Mouse (Mus musculus) CH12.LX (cell line): ENCODE measurements around the gene Notch1. TPM values are rescaled to one million over a fixed set of nuclear protein-coding genes. Genes with fewer than 3 reads are reported as not detected.

ENCODE experiments used
- DNase-seq: peaks from one replicate; pipeline ENCODE4 v3.0.0-alpha.2; 2013; ENCODE audit errors: extremely low read depth
- H3K27ac ChIP-seq: 2 replicates; pipeline ENCODE4 v1.5.1; 2012; ENCODE audit warnings: low read depth, mild to moderate bottlenecking, control low read depth, moderate library complexity; ENCODE audit not compliant: insufficient read depth
- H3K27me3 ChIP-seq: replicated peaks from 2 replicates; pipeline ENCODE3; 2012; ENCODE audit warnings: inconsistent platforms
- H3K36me3 ChIP-seq, 2 experiments: replicated peaks in 1 of 2; 2 replicates each; pipeline versions ENCODE3 to v1.6.1; 2012; ENCODE audit warnings: inconsistent platforms in 1 of 2, low read length in 1 of 2, mild to moderate bottlenecking in 1 of 2, mixed read lengths in 1 of 2, moderate library complexity in 1 of 2; ENCODE audit not compliant: control insufficient read depth in 1 of 2, insufficient read depth in 1 of 2
- H3K4me1 ChIP-seq, 2 experiments: 2 replicates each; pipeline ENCODE4 v1.6.1; 2012; ENCODE audit warnings: inconsistent platforms in 1 of 2, moderate library complexity in 1 of 2; ENCODE audit not compliant: insufficient read depth in 2 of 2, control insufficient read depth in 1 of 2
- H3K4me2 ChIP-seq: 2 replicates; pipeline ENCODE4 v1.6.1; 2012; ENCODE audit warnings: low read depth, mild to moderate bottlenecking, control low read depth; ENCODE audit not compliant: poor library complexity, insufficient read depth, severe bottlenecking
- H3K4me3 ChIP-seq, 3 experiments: fragments of 150-350 bp in 1 of 3; sonication (generic) in 1 of 3; replicated peaks in 1 of 3; 2 replicates each; pipeline versions ENCODE3 to v1.5.1; 2011 to 2012; ENCODE audit warnings: low read depth in 2 of 3, low read length in 2 of 3, mild to moderate bottlenecking in 2 of 3, moderate library complexity in 2 of 3, control low read depth in 1 of 3, improper control_type of control experiment in 1 of 3, inconsistent platforms in 1 of 3, mixed read lengths in 1 of 3; ENCODE audit not compliant: poor library complexity in 1 of 3
- H3K79me2 ChIP-seq: replicated peaks from 2 replicates; pipeline ENCODE4 v1.6.1; 2012; ENCODE audit warnings: mild to moderate bottlenecking, moderate library complexity; ENCODE audit not compliant: control insufficient read depth, poor library complexity, insufficient read depth, severe bottlenecking; ENCODE audit errors: extremely low read depth
- H3K9ac ChIP-seq: 2 replicates; pipeline ENCODE4 v1.6.1; 2012; ENCODE audit warnings: low read depth, mild to moderate bottlenecking, control low read depth, moderate library complexity; ENCODE audit not compliant: insufficient read depth
- H3K9me3 ChIP-seq: replicated peaks from 2 replicates; pipeline ENCODE3; 2012; ENCODE audit warnings: low read length, inconsistent platforms, mixed read lengths
- BHLHE40 ChIP-seq: IDR thresholded peaks from 2 replicates; pipeline ENCODE4 v1.6.1; 2011; ENCODE audit warnings: mild to moderate bottlenecking, low read depth, low read length, improper control_type of control experiment
- CHD2 ChIP-seq: IDR thresholded peaks from 2 replicates; pipeline ENCODE4 v1.6.1; 2011; ENCODE audit warnings: low read length, improper control_type of control experiment
- ELF1 ChIP-seq: IDR thresholded peaks from 2 replicates; pipeline ENCODE4 v1.6.1; 2014; ENCODE audit warnings: low read depth, mild to moderate bottlenecking, inconsistent platforms, low read length, improper control_type of control experiment
- EP300 ChIP-seq: IDR thresholded peaks from 2 replicates; pipeline ENCODE4 v1.6.1; 2011; ENCODE audit warnings: low read length, improper control_type of control experiment
- JUN ChIP-seq: IDR thresholded peaks from 2 replicates; pipeline ENCODE4 v1.6.1; 2011; ENCODE audit warnings: low read depth, mild to moderate bottlenecking, low read length, improper control_type of control experiment, moderate library complexity; ENCODE audit not compliant: insufficient read depth
- KAT2A ChIP-seq: IDR thresholded peaks from 2 replicates; pipeline ENCODE4 v1.6.1; 2012; ENCODE audit warnings: low read length, improper control_type of control experiment, inconsistent platforms; ENCODE audit not compliant: insufficient replicate concordance
- MAX ChIP-seq: IDR thresholded peaks from 2 replicates; pipeline ENCODE4 v1.6.1; 2011; ENCODE audit warnings: low read length, improper control_type of control experiment
- NELFE ChIP-seq: IDR thresholded peaks from 2 replicates; pipeline ENCODE4 v1.6.1; 2011; ENCODE audit warnings: low read depth, low read length, improper control_type of control experiment
- NRF1 ChIP-seq: IDR thresholded peaks from 2 replicates; pipeline ENCODE4 v1.6.1; 2014; ENCODE audit warnings: low read depth, mild to moderate bottlenecking, inconsistent platforms, low read length, improper control_type of control experiment, moderate library complexity
- POLR2A ChIP-seq: IDR thresholded peaks from 2 replicates; pipeline ENCODE4 v1.6.1; 2011; ENCODE audit warnings: low read depth, mild to moderate bottlenecking, improper control_type of control experiment, low read length
- RAD21 ChIP-seq: IDR thresholded peaks from 2 replicates; pipeline ENCODE4 v1.6.1; 2011; ENCODE audit warnings: low read depth, mild to moderate bottlenecking, low read length, improper control_type of control experiment, moderate library complexity
- SIN3A ChIP-seq: IDR thresholded peaks from 2 replicates; pipeline ENCODE4 v1.6.1; 2012; ENCODE audit warnings: low read length, improper control_type of control experiment, inconsistent platforms
- TCF12 ChIP-seq: IDR thresholded peaks from 2 replicates; pipeline ENCODE4 v1.6.1; 2014; ENCODE audit warnings: low read depth, mild to moderate bottlenecking, inconsistent platforms, low read length, improper control_type of control experiment
- USF1 ChIP-seq: IDR thresholded peaks from 2 replicates; pipeline ENCODE4 v1.6.1; 2014; ENCODE audit warnings: low read depth, mild to moderate bottlenecking, inconsistent platforms, low read length, improper control_type of control experiment
- USF2 ChIP-seq: conservative IDR thresholded peaks from 2 replicates; pipeline ENCODE4 v1.6.1; 2011; ENCODE audit warnings: low read depth, low read length, improper control_type of control experiment
- ZKSCAN1 ChIP-seq: IDR thresholded peaks from 2 replicates; pipeline ENCODE4 v1.6.1; 2012; ENCODE audit warnings: low read depth, inconsistent platforms, low read length, improper control_type of control experiment, borderline replicate concordance
- ZMIZ1 ChIP-seq: IDR thresholded peaks from 2 replicates; pipeline ENCODE4 v1.6.1; 2012; ENCODE audit warnings: low read depth, mild to moderate bottlenecking, inconsistent platforms, low read length, improper control_type of control experiment
- ZNF384 ChIP-seq: IDR thresholded peaks from 2 replicates; pipeline ENCODE4 v1.6.1; 2012; ENCODE audit warnings: low read depth, low read length, improper control_type of control experiment, inconsistent platforms
- dilution Hi-C: fragments of 300-500 bp; cut with MboI; formaldehyde crosslinking; loops from 2 replicates; pipeline ENCODE4 v1.14.3; 2020; ENCODE audit warnings: low sequenced_read_pairs; ENCODE audit not compliant: extremely low pct_unique_long_range_greater_than_20kb, extremely low pct_ligation_motif_present
- in situ Hi-C: fragments of 300-500 bp; cut with MboI; formaldehyde crosslinking; loops from 3 replicates; pipeline ENCODE4 v1.14.3; 2019; ENCODE audit warnings: low sequenced_read_pairs, low pct_ligation_motif_present, low pct_unique_long_range_greater_than_20kb, mixed read lengths
- polyA plus RNA-seq: library from polyadenylated mRNA; unstranded; fragments of >175 nt; gene quantifications from 2 replicates; pipeline ENCODE4 v1.2.1, GENCODE M21; 2012; ENCODE audit warnings: low read depth; ENCODE audit not compliant: insufficient read length
- total RNA-seq, 2 experiments: library from RNA; depleted of rRNA; stranded (reverse); fragments of 300-350 nt in 1 of 2; fragments of >200 nt in 1 of 2; gene quantifications; 2 replicates each; pipeline ENCODE4 v1.2.3; 2012 to 2014

The Notch1 gene
- total and polyA plus RNA-seq, 3 experiments: 0.98 to 13.1 (median 3.8) TPM

- TF ChIP-seq RAD21 (no peak; the same call in none of the 2 replicates), ZMIZ1 (peak; percentile 65; the same call in 1 of the 2 replicates), BHLHE40 (peak; percentile 99), EP300 (peak; percentile 86), USF2 (no peak), CHD2 (peak; percentile 60), KAT2A (0 out of 2 replicates have a peak, but pooled peaks have one; percentile 57), TCF12 (peak; percentile 90)
- TF ChIP-seq, all 38 proteins: peak for 27
These were observed 33.1 kb downstream of the Notch1 start (continued) for GRCm38 (mm10) chr2:26483230-26483869.

- TF ChIP-seq BHLHE40 (no peak), ZNF384 (no peak), SIN3A (no peak), JUN (no peak), POLR2A (no peak), KAT2A (no peak)
- H3K27ac ChIP-seq: peak overlapping the region; percentile 96
- H3K9me3 ChIP-seq: peaks cover 4% of the 10 kb centered on the region
- no peaks in the 10 kb centered on the region for H3K27me3 ChIP-seq
- dilution Hi-C loops (no loop called here), in situ Hi-C loops (no loop called here)
- peak overlapping the region; percentile 42 for H3K9ac ChIP-seq
- peaks cover 5% of the 10 kb centered on the region for H3K79me2 ChIP-seq
- peak overlapping the region in 1 of 3 experiments; percentile 27 for H3K4me3 ChIP-seq
- peaks cover 49 to 53% of the 10 kb centered on the region in 2 experiments for H3K36me3 ChIP-seq
- peak overlapping the region; percentile 83 for H3K4me2 ChIP-seq
- no peak for DNase-seq
- peaks cover 59 to 75% of the 10 kb centered on the region in 2 experiments for H3K4me1 ChIP-seq
These were observed 33.6 kb downstream of the Notch1 start for GRCm38 (mm10) chr2:26482824-26483223.

- Histone ChIP-seq H3K36me3 (peaks cover 58 to 60% of the 10 kb centered on the region in 2 experiments), H3K27ac (peak overlapping the region; percentile 96)
- TF ChIP-seq ELF1 (no peak), ZNF384 (no peak), ZKSCAN1 (no peak), MAX (no peak), USF1 (no peak), NRF1 (no peak), NELFE (no peak), ZMIZ1 (no peak)
- TF ChIP-seq, all 38 proteins: peak for 0
- in situ Hi-C loops (no loop called here), dilution Hi-C loops (no loop called here)
- Histone ChIP-seq H3K9me3 (peaks cover 4% of the 10 kb centered on the region), H3K4me2 (peak overlapping the region; percentile 83; the same call in 1 of the 2 replicates), H3K27me3 (no peaks in the 10 kb centered on the region), H3K4me1 (peaks cover 50 to 66% of the 10 kb centered on the region in 2 experiments), H3K4me3 (no peak overlapping the region), H3K79me2 (peaks cover 5% of the 10 kb centered on the region; the same call in 1 of the 2 replicates), H3K9ac (peak overlapping the region; percentile 42; the same call in 1 of the 2 replicates)
- no peak for DNase-seq
These were observed 34.6 kb downstream of the Notch1 start for GRCm38 (mm10) chr2:26481724-26482495.
